Mouse (Mus musculus): ENCODE data around the gene Kcnj14.

- TF ChIP-seq CTCF (IDR thresholded peaks at IDR 0.05; ENCODE audit: low read depth, low read length), result no peak
- no peak for TF ChIP-seq GATA2 (IDR thresholded peaks at IDR 0.05; ENCODE audit: borderline replicate concordance, low read depth, low read length)
Measured at GRCm38 (mm10) chr7:45782271-45782670, 42.3 kb downstream of the Kcnj14 start.
